Mouse (Mus musculus): ENCODE data around the gene Pomt2.

Pomt2 gene

DNA sequence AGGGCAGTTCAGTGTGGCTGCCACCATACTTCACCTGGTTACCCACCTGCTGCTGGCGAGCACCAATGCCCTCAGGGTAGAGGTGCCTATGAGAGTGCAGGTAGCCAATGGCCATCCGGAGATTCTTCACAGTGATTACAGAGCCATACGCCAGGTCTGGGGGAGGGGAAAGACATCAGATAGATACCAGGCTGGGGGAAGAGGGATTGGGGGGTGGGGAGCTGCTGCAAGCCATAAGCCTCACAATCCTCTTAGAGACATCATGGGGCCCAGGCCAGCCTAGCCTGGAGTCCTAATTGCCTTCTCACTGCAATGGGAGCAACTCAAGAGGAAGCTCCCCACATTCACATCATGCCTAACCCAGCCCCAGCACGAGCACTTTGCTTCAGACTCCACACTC lies 20.5 kb downstream of the Pomt2 start:
- no peak for DNase-seq

- no peak for DNase-seq
Measured at GRCm38 (mm10) chr12:87121918-87122589, 25.7 kb downstream of the Pomt2 start.

- no peak for DNase-seq
Measured at GRCm38 (mm10) chr12:87107357-87107977, 40.3 kb downstream of the Pomt2 start.

DNA sequence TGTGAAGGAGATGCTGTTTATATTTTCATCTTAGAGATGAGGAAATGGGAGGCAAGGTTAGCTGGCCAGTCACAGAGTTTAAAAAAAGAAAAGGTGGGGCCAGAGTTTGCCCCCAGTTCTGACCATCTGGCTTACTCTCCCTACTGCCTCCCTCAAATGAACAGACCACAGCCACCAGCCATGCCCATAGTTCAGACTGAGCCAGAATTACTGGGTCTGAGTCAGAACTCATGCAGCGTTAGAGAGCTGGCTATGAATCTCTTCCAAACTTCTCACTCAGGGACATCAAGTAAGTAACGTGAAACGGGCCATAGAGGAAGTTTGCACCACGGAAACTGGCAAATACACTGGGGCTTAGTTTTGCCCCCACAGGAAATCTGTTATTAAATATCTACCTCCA lies 43.0 kb downstream of the Pomt2 start:
- DNase-seq = no peak

DNA sequence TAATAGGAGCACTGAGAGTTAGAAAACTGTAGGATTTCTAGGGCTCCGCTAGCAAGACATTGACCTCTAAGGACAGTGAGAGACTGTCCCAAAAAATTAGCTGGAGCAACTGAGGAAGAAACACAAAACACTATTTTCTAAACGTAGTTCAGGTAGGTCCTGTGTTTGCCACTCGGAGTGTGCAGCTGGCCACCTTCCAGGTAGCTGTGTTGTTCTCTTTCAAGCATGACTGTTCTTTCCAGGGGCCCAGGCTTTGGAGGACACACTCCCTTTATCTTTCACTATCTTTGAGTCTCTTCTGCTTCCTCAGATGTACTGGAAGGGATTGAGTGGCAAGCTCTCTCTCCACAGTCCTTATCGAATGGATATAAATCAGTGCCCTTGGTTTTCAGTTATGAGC lies 44.3 kb downstream of the Pomt2 start:
- no peak for DNase-seq

DNA sequence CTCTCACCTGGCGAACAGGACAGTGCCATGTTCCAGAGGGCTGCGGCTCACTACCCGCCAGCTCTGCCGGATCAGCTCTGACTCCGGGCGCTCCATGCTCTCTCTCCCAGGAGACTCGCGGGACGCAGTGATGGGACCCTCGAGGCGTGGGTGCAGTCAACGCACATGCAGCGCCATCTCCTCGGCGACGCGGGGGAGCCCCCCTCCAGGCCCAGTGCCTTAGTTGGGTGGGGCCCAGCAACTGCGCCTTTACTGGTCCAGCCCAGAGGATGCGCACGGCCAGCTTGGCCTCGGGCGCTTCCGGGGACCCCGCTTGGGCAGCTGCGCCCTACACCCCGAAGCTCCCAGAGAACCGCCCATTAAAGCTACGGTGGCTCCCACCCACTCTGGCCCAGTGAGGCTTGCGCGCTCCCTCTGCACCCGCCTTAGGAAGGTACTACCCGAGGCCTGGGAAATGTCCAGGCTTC lies 45.6 kb downstream of the Pomt2 start, which contains the start of gene Ngb:
Gene Ngb, minus strand, starts transcription at position 375 of the 467 bp plus-strand sequence.
- DNase-seq = peak; percentile 8

DNA sequence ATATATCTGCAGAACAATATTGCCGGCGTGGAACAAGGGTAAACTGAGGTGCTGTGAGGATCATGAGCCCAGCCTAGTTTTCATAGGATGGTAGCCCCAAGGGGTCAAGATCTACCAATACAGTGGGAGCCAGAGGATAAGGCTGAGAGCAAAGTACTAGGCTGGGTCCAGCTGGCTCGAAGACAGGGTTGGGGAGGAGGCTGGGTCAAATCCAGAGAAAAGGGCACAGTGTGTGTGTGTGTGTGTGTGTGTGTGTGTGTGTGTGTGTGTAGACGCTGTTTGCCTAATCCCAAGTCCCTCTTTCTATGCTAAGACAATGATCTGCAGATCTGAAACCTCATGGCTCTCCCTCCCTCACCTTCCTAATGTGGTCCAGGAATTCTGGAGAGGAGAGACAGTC lies 47.4 kb downstream of the Pomt2 start:
- peak; percentile 20 for DNase-seq

GRCm38 (mm10) chr12:87093671-87094070 lies 54.1 kb downstream of the Pomt2 start:
- no peak for DNase-seq

DNA sequence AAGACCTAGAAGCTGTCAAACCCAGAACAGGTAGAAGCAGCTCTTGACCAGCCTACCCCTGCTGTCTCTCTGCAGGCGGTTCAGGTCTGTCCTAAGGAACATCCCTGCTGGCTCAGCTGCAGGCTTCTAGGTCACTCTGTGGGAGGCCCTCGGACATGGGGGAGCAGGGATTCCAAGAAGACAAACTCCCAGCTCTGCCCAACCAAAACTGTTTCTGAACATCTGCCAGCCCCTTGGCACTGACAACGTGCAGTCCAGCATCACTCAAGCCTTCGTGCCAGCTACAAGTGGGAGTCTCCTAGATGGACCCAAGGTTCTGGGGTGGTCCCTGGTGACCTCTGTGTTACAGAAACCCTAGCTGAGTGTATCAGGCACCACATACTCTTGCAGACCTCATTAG lies 54.5 kb downstream of the Pomt2 start:
- DNase-seq = peak; percentile 17

DNA sequence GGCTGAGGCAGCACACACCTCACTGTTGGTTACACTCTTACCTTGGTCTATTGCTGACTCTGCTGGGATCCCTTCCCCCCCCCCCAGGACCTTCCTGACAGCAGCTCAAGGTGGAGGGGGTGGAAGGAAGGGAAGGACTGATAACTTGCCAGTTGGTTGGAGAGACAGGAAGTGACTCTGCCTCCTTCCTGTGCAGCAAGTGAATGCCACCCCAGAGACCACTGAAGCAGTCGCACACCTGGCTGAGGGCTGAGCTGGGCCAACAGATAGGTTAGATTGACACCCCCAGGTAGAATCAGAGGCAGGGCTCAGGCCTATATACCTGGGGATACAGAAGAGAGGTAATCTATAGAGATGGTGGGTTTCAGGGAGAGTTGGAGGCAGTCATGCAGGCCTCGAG lies 55.9 kb downstream of the Pomt2 start:
- no peak for DNase-seq

DNA sequence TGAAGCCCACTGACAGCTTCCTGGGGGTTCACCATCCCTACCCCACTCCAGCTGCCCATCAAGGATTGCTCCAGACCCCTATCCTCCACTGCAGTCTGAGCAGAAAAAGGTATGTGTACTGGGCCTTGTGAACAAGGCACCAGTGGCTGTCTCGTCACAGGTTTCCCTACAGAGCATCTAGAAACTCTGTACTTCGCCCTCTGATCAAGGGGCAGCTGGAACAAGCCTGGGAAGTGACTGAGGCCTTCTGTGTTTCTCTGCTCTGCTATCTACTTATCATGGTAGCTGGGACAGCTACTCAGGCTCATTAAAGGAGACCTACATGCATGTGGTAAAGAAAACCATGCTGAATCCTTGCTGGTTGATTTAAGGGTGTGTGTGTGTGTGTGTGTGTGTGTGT lies 58.1 kb downstream of the Pomt2 start:
- no peak for DNase-seq

GRCm38 (mm10) chr12:87089255-87089654 lies 58.5 kb downstream of the Pomt2 start:
- no peak for DNase-seq

- no peak for DNase-seq
Measured at GRCm38 (mm10) chr12:87088331-87088730, 59.4 kb downstream of the Pomt2 start.

DNA sequence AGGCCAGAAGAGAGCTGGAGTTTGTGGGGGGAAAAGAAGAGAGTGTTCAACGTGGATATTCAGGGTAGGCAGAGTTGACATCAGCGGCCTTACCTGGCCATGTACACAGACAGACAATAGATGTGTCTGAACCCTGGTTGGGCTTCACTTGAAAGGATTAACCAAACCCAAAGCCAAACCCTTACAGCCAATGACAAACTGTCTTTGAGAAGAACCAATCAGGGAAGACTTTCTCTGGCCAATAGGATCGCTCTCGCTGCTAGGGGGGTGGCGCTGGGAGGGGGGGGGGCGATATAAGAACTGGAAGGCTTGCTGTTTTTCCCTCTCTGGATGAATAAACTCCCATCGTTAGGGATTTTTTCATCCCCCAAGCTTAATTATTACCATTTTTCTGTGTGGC lies 60.5 kb downstream of the Pomt2 start:
- no peak for DNase-seq

GRCm38 (mm10) chr12:87082797-87083196 lies 65.0 kb downstream of the Pomt2 start:
- DNase-seq = no peak

GRCm38 (mm10) chr12:87076610-87077009 lies 71.2 kb downstream of the Pomt2 start:
- no peak for DNase-seq

DNA sequence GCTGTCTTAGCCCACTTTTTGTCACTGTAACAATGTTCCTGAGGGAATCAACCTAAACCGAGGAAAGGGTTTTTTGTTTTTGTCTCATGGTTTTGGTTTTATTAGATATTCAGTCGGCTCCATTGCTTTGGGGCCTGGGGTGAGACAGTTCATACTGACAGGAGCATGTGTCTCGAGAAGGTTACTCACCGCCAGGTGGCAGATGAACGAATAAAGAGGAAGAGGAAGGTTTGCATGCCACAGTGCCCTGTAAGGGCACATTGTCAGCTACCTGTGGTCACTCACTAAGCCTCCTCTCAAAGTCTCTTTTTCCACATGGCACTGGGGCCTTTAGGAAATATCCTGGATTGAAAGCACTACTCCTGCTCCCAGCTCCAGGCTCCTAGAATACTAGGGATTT lies 77.2 kb downstream of the Pomt2 start:
- no peak for DNase-seq

GRCm38 (mm10) chr12:87066429-87066828 lies 81.3 kb downstream of the Pomt2 start:
- DNase-seq = peak; percentile 29

GRCm38 (mm10) chr12:87065446-87065845 lies 82.3 kb downstream of the Pomt2 start:
- DNase-seq = no peak

- DNase-seq = peak; percentile 5
Measured at GRCm38 (mm10) chr12:87057066-87057465, 90.7 kb downstream of the Pomt2 start.
